Mouse (Mus musculus) cortical plate, adult 2 months (tissue): ENCODE measurements around the gene Tbx1.

Experiments used
- CTCF ChIP-seq: fragments of 200-500 bp; IDR thresholded peaks from 2 replicates; pipeline ENCODE4 v1.5.1; 2011; ENCODE audit warnings: mild to moderate bottlenecking, control low read depth, low read length; ENCODE audit not compliant: insufficient read depth; ENCODE audit errors: extremely low read depth
- POLR2A ChIP-seq: fragments of 200-500 bp; IDR thresholded peaks from 2 replicates; pipeline ENCODE4 v1.6.1; 2011; ENCODE audit warnings: mild to moderate bottlenecking, low read length, control low read depth; ENCODE audit not compliant: insufficient read depth; ENCODE audit errors: extremely low read depth

DNA sequence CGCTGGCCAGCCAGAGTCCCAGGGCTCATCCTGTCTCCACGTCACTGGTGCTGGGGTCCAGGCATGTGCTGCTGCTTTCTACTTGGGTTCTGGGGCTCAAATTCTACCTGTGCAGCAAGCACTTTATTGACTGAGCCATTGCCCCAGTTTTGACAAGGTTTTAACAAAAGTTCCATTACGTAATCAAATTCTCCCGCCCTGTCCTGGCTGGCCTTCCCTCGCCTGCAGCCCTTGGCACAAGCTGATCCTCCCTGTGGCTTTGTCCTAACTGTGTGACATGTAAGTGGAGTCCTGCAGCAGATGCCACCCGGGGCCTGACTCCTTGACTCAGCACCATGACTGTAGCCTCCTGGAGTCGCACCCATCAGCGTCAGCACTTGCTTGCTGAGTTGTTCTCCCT is 16.3 kb downstream of the Tbx1 start:
- TF ChIP-seq CTCF = no peak
- TF ChIP-seq POLR2A = no peak
